ENCODE assay signal across 8 mouse cellular contexts in the genomic region with DNA sequence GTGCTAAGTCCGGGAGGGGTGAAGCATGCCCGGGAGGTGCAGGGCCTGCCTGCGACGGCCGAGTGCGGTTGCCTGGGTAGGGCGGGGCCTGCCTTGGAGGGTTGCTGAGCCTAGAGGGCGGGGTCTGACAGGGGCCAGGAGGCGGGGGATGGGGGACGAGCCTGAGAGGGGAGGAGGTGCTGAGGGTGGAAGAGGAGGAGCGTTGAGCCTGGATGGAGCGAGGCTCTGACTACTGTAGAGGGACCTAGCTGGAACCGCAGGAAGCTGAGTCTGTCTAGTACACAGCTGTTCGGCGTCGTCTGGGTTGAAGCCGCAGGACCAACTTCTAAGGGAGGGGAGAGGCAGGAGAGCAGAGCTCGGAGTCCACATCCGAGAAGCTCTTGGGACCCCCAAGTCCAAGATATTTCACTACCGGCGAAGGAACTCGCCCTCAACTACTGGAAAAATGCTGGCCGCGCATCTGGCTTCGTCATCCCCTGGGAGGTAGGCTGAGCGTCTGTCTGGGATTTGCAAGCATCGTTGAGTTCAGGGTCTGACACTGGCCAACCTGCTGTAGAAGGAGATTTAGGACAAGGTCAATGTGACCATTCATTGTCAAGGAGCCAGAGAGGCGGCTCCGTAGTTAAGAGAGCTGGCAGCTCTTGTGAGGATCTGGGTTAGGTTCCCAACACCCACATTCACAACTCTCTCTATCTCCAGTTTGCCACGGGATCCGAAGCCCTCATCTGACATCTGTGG. TPM values are rescaled to one million over a fixed set of nuclear protein-coding genes. Genes with fewer than 3 reads are reported as not detected.
DNase-seq lines count a peak whose midpoint lies in the region; ATAC-seq and TF ChIP-seq lines count a peak whose summit lies in the region.

TSS of gene Arhgef19 (plus strand) at position 112 of the 738 bp plus-strand sequence.

- H3K4me2 ChIP-seq in forebrain, postnatal 0 days (ENCODE audit: low read depth): peak within 1 kb of the TSS; percentile 53

- no peak within 1 kb of the TSS for H3K27ac ChIP-seq in cerebellum, adult 2 months (ENCODE audit: insufficient read depth, low read length)
- H3K27ac ChIP-seq in forebrain, postnatal 0 days (ENCODE audit: low read depth, low read length): no peak within 1 kb of the TSS
- H3K27ac ChIP-seq in hindbrain, embryonic 10.5 days: peak within 1 kb of the TSS; percentile 68

- ATAC-seq in forebrain, postnatal 0 days: peak; percentile 83

- 0 out of 2 replicates have a peak, but pooled peaks cover 3% of the 10 kb centered on the region for H3K4me1 ChIP-seq in cerebellum, adult 2 months (ENCODE audit: control insufficient read depth, insufficient read depth, low read length)
- H3K4me1 ChIP-seq in forebrain, postnatal 0 days (ENCODE audit: insufficient read depth): 0 out of 2 replicates have a peak, but pooled peaks cover 6% of the 10 kb centered on the region
- H3K4me1 ChIP-seq in hindbrain, embryonic 10.5 days (replicated peaks): peaks cover 55% of the 10 kb centered on the region

- H3K9ac ChIP-seq in forebrain, postnatal 0 days: 0 out of 2 replicates have a peak within 1 kb of the TSS, but pooled peaks have one; percentile 23

- H3K36me3 ChIP-seq in forebrain, postnatal 0 days (ENCODE audit: insufficient read depth): no peaks in the 10 kb centered on the region
- H3K36me3 ChIP-seq in hindbrain, embryonic 10.5 days: no peaks in the 10 kb centered on the region

- no peaks in the 10 kb centered on the region; the same call in 1 of the 2 replicates for H3K27me3 ChIP-seq in cerebellum, adult 2 months (ENCODE audit: control insufficient read depth, insufficient read depth, low read length)
- H3K27me3 ChIP-seq in forebrain, postnatal 0 days (ENCODE audit: insufficient read depth, low read length): peaks cover 34% of the 10 kb centered on the region
- peaks cover 88% of the 10 kb centered on the region for H3K27me3 ChIP-seq in hindbrain, embryonic 10.5 days (ENCODE audit: insufficient read depth, poor library complexity, severe bottlenecking)

- H3K4me3 ChIP-seq in cerebellum, adult 2 months (replicated peaks; ENCODE audit: insufficient read depth, low read depth, low read length): peak within 1 kb of the TSS; percentile 36
- peak within 1 kb of the TSS; percentile 26 for H3K4me3 ChIP-seq in forebrain, postnatal 0 days (ENCODE audit: low read depth, low read length)
- peak within 1 kb of the TSS; percentile 52 for H3K4me3 ChIP-seq in hindbrain, embryonic 10.5 days

- WGBS in cerebellum, adult 2 months: 3% methylated on average over 31 of the region's 31 CpGs
- WGBS in forebrain, postnatal 0 days: 3% methylated on average over 31 of the region's 31 CpGs
- WGBS in hindbrain, embryonic 10.5 days: 2% methylated on average over 31 of the region's 31 CpGs

- no peak for TF ChIP-seq POLR2A in cerebellum, adult 2 months (IDR thresholded peaks at IDR 0.05; ENCODE audit: borderline replicate concordance, insufficient read depth, low read length)

- no peak for TF ChIP-seq CTCF in cerebellum, adult 2 months (IDR thresholded peaks at IDR 0.05; ENCODE audit: borderline replicate concordance, insufficient read depth, low read depth, low read length)
- no peak for TF ChIP-seq CTCF in forebrain, postnatal 0 days (IDR thresholded peaks at IDR 0.05; ENCODE audit: low read depth)

- DNase-seq in Muller cell, postnatal 12 days (ENCODE audit: inconsistent ontology term): peak; percentile 98
- peak; percentile 50 to 57 for DNase-seq in cerebellum, adult 2 months
- DNase-seq in forebrain, postnatal 0 days: peak; percentile 51
- peak; percentile 87 for DNase-seq in hindbrain, embryonic 10.5 days (ENCODE audit: low spot score)
- DNase-seq in layer of hippocampus, adult 9-11 months: peak; percentile 65
- peak; percentile 94 for DNase-seq in lung, postnatal 25 days (ENCODE audit: low spot score)
- DNase-seq in right cerebral cortex, postnatal 10 days (ENCODE audit: low spot score in 2 of 2): peak; percentile 68 to 79
- peak; percentile 88 to 94 for DNase-seq in urinary bladder, postnatal 36 days (ENCODE audit: low spot score in 2 of 2)

- no peaks in the 10 kb centered on the region for H3K9me3 ChIP-seq in forebrain, postnatal 0 days (ENCODE audit: low read length)
- no peaks in the 10 kb centered on the region for H3K9me3 ChIP-seq in hindbrain, embryonic 10.5 days

RNA-seq across cellular contexts. Expression of gene Arhgef19, which starts in this region (rescaled TPM):
- polyA plus RNA-seq in cerebellum, adult 2 months (2012; rRNA removed): 14.0 and 15.0 TPM in 2 replicates
- total RNA-seq in forebrain, postnatal 0 days (2014; rRNA removed): 0.95 and 1.6 TPM in 2 replicates
- 0.52 and 0.90 TPM in 2 replicates for polyA plus RNA-seq in forebrain, postnatal 0 days (2015; fragmentation: Nextera tagmentation; extraction: Ambion mirVana)
- polyA plus RNA-seq in hindbrain, embryonic 10.5 days (2016; fragmentation: Nextera tagmentation; extraction: Ambion mirVana): 1.7 and 4.3 TPM in 2 replicates
